Mouse (Mus musculus) neural tube, embryonic 11.5 days (tissue): ENCODE measurements around the gene Sf3a3. TPM values are rescaled to one million over a fixed set of nuclear protein-coding genes. Genes with fewer than 3 reads are reported as not detected.

ENCODE experiments used
- ATAC-seq: fragments of 200-750 bp; cut with Nextera tagmentation; 2 replicates; pipeline ENCODE4 v1.8.0; 2017; ENCODE audit warnings: moderate number of reproducible peaks, mild to moderate bottlenecking, moderate TSS enrichment, moderate library complexity; ENCODE audit not compliant: insufficient read depth, low FRiP score, low TSS enrichment
- DNase-seq: peaks from one replicate; pipeline ENCODE4 v3.0.0-alpha.2; 2015; ENCODE audit warnings: low spot score
- H3K27ac ChIP-seq: fragments of 300-500 bp; sonication (generic); 2 replicates; pipeline ENCODE4 v1.5.1; 2014; ENCODE audit warnings: low read depth, mild to moderate bottlenecking, low read length
- H3K27me3 ChIP-seq: fragments of 300-500 bp; sonication (generic); 2 replicates; pipeline ENCODE4 v1.6.1; 2014; ENCODE audit warnings: mild to moderate bottlenecking, low read length, mixed read lengths; ENCODE audit not compliant: control insufficient read depth, insufficient read depth
- H3K36me3 ChIP-seq: fragments of 300-500 bp; sonication (generic); 2 replicates; pipeline ENCODE4 v1.6.1; 2014; ENCODE audit warnings: mild to moderate bottlenecking, low read length, moderate library complexity, mixed read lengths; ENCODE audit not compliant: control insufficient read depth, insufficient read depth
- H3K4me1 ChIP-seq: fragments of 300-500 bp; sonication (generic); 2 replicates; pipeline ENCODE4 v1.6.1; 2014; ENCODE audit warnings: low read length, mixed read lengths; ENCODE audit not compliant: control insufficient read depth, insufficient read depth
- H3K4me2 ChIP-seq: fragments of 300-500 bp; sonication (generic); 2 replicates; pipeline ENCODE4 v1.6.1; 2014; ENCODE audit warnings: low read depth, mild to moderate bottlenecking, moderate library complexity
- H3K4me3 ChIP-seq: fragments of 300-500 bp; sonication (generic); 2 replicates; pipeline ENCODE4 v1.5.1; 2014; ENCODE audit warnings: low read depth, low read length
- H3K9ac ChIP-seq: fragments of 300-500 bp; sonication (generic); 2 replicates; pipeline ENCODE4 v1.6.1; 2014; ENCODE audit warnings: mild to moderate bottlenecking, low read length
- H3K9me3 ChIP-seq: fragments of 300-500 bp; sonication (generic); 2 replicates; pipeline ENCODE4 v1.6.1; 2016; ENCODE audit warnings: low read length; ENCODE audit not compliant: control insufficient read depth
- WGBS: fragments of 180-500 bp; shearing (Covaris S2); extraction: QIAGEN DNeasy Blood & Tissue Kit; methylation state at CpG from one replicate; pipeline ENCODE4 v1.1.7; 2014; 5-methylcytosine and 5-hydroxymethylcytosine counted together
- polyA plus RNA-seq: library from polyadenylated mRNA; unstranded; fragments of >200 nt; fragmentation: Nextera tagmentation; extraction: Ambion mirVana; gene quantifications from 2 replicates; pipeline ENCODE4 v1.2.1, GENCODE M21; 2014

Sf3a3 gene
- polyA plus RNA-seq, 1 experiment from 2014 or later, result 196 TPM

DNA sequence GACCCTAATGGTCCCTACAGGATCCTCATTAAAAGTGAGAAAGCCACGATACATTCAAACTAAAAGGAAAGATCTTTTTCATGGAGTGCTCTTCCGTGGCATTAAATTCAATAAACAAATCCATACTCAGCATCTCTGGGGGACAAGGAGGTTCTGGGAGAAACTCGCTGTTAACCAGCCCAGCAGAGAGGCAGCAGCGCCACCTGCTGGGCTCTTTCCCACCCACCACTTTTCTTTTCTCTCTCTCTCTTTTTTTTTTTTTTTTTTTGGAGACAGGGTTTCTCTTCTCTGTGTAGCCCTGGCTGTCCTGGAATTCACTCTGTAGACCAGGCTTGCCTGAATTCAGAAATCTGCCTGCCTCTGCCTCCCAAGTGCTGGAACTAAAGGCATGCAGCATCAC lies 39.5 kb upstream of the Sf3a3 start:
- H3K36me3 ChIP-seq, result no peaks in the 10 kb centered on the region
- 5% methylated on average over 4 of the region's 4 CpGs for WGBS
- no peak overlapping the region for H3K9ac ChIP-seq
- H3K27ac ChIP-seq, result no peak overlapping the region
- no peak overlapping the region for H3K4me2 ChIP-seq
- no peak overlapping the region for H3K4me3 ChIP-seq
- no peaks in the 10 kb centered on the region for H3K9me3 ChIP-seq
- DNase-seq (peak; percentile 82), ATAC-seq (no peak)
- peaks cover 19% of the 10 kb centered on the region for H3K4me1 ChIP-seq
- peaks cover 24% of the 10 kb centered on the region for H3K27me3 ChIP-seq

DNA sequence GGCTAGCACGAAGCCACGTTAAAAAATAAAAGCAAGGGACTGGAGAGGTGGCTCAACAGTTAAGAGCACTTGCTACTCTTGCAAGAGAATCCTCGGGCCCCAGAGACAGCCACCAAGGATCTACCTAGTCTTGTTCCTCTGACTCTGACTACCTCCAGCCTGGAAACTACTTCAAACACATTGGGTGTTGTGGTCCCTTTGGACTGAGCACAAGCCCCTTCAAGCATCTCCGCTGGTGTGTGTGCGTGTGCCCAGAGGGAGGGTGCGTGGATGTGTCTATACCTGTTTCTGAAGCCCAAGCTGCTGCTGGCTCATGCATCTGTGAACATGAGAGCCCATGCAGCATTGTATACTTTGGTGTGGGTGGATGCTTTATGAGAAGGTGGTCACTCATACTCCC lies 38.6 kb upstream of the Sf3a3 start:
- Histone ChIP-seq H3K36me3 (peaks cover 2% of the 10 kb centered on the region; the same call in 1 of the 2 replicates), H3K9me3 (no peaks in the 10 kb centered on the region), H3K27me3 (peaks cover 24% of the 10 kb centered on the region), H3K27ac (no peak overlapping the region), H3K9ac (no peak overlapping the region), H3K4me2 (no peak overlapping the region), H3K4me1 (peaks cover 19% of the 10 kb centered on the region), H3K4me3 (no peak overlapping the region)
- WGBS, result 88% methylated on average over 6 of the region's 6 CpGs
- DNase-seq, result no peak
- no peak for ATAC-seq

DNA sequence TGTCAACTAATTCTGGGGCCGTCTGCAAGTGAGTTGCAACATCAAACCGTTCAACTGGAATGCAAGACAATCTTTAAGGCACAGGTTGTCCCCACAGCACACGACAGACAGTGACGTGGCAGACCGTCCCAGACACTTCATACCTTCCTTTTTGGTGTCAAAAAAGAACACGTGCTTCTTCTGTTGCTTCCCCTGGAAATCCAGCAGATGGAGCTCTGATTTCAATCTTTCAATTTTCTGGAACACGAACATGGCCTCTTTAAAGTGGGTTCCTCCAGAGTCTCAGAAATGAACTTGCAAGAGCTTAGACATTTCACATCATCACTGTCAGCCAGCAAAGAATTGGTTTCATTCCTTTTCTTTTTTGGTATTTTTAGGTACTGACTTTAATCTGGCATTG lies 32.3 kb upstream of the Sf3a3 start:
- Histone ChIP-seq H3K27ac (no peak overlapping the region), H3K27me3 (no peaks in the 10 kb centered on the region), H3K9ac (no peak overlapping the region), H3K4me3 (no peak overlapping the region), H3K36me3 (peaks cover 11% of the 10 kb centered on the region), H3K4me2 (no peak overlapping the region), H3K9me3 (no peaks in the 10 kb centered on the region), H3K4me1 (no peaks in the 10 kb centered on the region)
- DNase-seq (no peak), ATAC-seq (no peak)
- 68% methylated on average over 7 of the region's 7 CpGs for WGBS

DNA sequence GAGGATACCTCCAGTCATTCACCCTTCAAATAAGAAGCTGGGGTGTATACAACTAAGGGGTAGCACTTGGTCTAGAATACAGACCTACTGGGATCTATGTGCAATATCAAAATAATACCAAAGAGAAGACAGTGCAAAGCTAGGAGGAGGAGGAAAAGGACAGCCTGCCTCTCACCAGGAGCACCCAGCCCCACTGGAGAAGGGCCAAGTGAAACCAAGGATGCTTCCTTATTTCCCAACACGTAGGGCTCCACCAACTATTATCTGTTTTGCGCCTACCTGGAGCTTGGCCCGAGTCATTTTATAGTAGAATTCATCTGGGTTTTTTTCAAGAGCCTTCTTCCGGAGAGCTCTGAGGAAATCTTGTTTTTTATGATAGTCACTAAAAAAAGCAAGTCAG lies 31.1 kb upstream of the Sf3a3 start:
- Histone ChIP-seq H3K27me3 (no peaks in the 10 kb centered on the region), H3K4me1 (no peaks in the 10 kb centered on the region), H3K27ac (no peak overlapping the region), H3K9me3 (no peaks in the 10 kb centered on the region), H3K4me3 (no peak overlapping the region), H3K4me2 (no peak overlapping the region), H3K36me3 (peaks cover 11% of the 10 kb centered on the region), H3K9ac (no peak overlapping the region)
- no peak for ATAC-seq
- 94% methylated on average over 4 of the region's 4 CpGs for WGBS
- DNase-seq, result no peak

DNA sequence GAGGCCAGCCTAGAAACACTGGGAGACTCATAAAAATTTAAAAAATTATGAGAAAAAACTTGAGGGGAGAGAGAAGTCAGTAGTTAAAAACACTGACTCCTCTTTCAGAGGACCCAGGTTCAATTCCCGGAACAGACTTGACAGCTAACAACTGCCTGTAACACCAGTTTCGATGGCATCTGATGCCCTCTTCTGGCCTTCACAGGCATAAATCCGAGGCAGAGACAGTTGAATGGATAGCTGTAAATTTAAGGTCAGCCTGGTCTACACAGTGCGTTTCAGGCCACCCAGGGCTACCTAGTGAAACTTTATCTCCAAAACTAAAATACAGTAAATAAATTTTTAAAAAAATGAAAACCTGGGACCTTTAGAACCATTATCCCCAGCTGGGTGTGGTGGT lies 29.6 kb upstream of the Sf3a3 start:
- no peak for ATAC-seq
- Histone ChIP-seq H3K9me3 (no peaks in the 10 kb centered on the region), H3K4me3 (no peak overlapping the region), H3K4me1 (no peaks in the 10 kb centered on the region), H3K9ac (no peak overlapping the region), H3K27ac (no peak overlapping the region), H3K27me3 (no peaks in the 10 kb centered on the region), H3K36me3 (peaks cover 11% of the 10 kb centered on the region), H3K4me2 (no peak overlapping the region)
- 69% methylated on average over 4 of the region's 4 CpGs for WGBS
- no peak for DNase-seq

DNA sequence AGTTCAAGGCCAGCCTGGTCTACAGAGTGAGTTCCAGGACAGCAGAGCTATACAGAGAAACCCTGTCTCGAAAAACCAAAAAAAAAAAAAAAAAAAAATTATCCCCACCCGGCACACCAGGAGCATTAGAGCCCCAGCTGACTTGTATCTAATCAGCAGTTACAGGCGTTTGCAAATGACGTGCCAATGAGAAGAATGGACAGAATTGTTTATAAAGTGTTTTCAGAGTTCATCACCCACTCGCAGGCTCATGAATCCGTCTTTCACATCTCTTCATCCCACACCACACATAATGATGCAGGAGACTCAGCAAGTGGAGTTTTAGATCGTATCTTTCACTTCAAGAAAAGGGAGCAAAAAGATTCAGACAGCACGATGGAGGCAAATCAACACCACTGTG lies 29.1 kb upstream of the Sf3a3 start:
- DNase-seq (no peak), ATAC-seq (no peak)
- Histone ChIP-seq H3K9ac (no peak overlapping the region), H3K4me1 (no peaks in the 10 kb centered on the region), H3K27ac (no peak overlapping the region), H3K27me3 (no peaks in the 10 kb centered on the region), H3K36me3 (peaks cover 11% of the 10 kb centered on the region), H3K4me2 (no peak overlapping the region), H3K9me3 (no peaks in the 10 kb centered on the region), H3K4me3 (no peak overlapping the region)
- WGBS, result 92% methylated on average over 8 of the region's 8 CpGs

DNA sequence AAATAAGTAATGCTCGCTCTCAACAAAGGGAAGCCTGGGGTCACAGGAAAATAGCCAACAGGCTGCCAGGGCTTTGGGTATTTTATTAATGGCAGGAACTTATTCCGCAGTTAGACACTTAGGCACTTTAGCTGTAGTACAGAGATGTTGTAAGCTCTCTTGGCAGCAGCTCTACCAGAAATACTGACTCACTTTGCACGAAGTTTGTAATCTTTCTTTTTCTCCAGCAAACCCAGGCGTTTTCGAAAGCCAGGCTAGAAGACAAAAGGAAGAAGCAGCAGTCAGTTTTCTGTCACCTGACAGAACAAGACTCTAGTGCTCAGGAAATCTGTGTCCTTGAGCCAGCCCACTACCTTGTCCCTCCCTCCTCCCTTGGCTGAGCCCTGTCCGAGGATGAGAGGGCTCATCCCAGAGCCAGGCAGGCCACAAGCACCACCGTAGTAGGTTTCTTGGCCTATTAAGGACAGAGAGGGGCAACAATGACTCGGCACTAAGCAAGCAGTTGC lies 28.6 kb upstream of the Sf3a3 start:
- no peak for DNase-seq
- no peak overlapping the region for H3K9ac ChIP-seq
- no peak overlapping the region for H3K27ac ChIP-seq
- H3K4me3 ChIP-seq, result no peak overlapping the region
- 84% methylated on average over 8 of the region's 8 CpGs for WGBS
- no peaks in the 10 kb centered on the region for H3K4me1 ChIP-seq
- no peak overlapping the region for H3K4me2 ChIP-seq
- no peaks in the 10 kb centered on the region for H3K27me3 ChIP-seq
- ATAC-seq, result no peak
- H3K36me3 ChIP-seq, result peaks cover 8% of the 10 kb centered on the region
- H3K9me3 ChIP-seq, result no peaks in the 10 kb centered on the region

DNA sequence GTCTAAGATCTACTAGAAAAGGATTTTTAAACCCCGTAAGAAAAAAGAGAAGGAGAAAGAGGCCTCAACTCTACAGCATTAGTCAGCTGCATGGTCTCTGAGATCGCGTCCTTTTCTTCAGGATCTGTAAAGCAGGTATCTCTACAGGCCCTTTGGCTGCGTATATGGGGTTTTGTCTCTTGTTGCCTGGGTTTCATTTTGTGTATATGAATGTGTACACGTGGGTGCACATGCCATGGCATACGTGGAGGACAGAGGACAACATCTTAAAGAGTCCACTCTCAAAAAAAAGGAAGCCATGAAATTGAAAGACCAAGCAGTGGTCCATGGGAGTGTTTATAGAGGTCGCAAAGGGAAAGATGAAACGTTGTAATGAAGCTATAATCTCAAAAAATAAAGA lies 23.1 kb upstream of the Sf3a3 start:
- Histone ChIP-seq H3K36me3 (no peaks in the 10 kb centered on the region), H3K27me3 (0 out of 2 replicates have a peak, but pooled peaks cover 2% of the 10 kb centered on the region), H3K9ac (no peak overlapping the region), H3K4me1 (peaks cover 6% of the 10 kb centered on the region; the same call in 1 of the 2 replicates), H3K4me2 (no peak overlapping the region), H3K27ac (no peak overlapping the region), H3K4me3 (no peak overlapping the region), H3K9me3 (no peaks in the 10 kb centered on the region)
- no peak for DNase-seq
- ATAC-seq, result no peak
- WGBS, result 93% methylated on average over 8 of the region's 8 CpGs

DNA sequence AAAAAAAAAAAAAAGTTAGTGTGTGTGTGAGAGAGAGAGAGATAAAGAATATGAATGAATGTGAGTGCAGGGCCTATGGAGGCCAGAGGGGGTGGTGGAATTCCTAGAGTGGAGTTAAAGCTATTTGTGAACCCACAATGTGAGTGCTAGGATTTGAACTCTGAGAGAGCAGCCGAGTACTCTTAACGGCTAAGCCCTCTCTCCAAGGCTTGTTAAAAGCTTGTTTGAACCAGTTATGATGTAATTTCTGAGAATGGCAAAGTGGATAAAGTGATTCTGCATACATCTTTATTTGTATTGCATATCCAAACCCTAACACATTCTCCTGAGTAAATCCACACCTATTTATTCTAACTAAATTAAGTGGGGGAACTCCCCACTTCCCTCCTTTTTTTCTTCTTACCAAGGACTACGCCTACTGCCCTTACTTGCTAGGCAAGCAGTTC lies 22.1 kb upstream of the Sf3a3 start:
- peaks cover 6% of the 10 kb centered on the region; the same call in 1 of the 2 replicates for H3K4me1 ChIP-seq
- no peak overlapping the region for H3K27ac ChIP-seq
- no peaks in the 10 kb centered on the region for H3K36me3 ChIP-seq
- H3K27me3 ChIP-seq, result 0 out of 2 replicates have a peak, but pooled peaks cover 2% of the 10 kb centered on the region
- DNase-seq (no peak), ATAC-seq (no peak)
- WGBS, result 81% methylated on average over 3 of the region's 3 CpGs
- peak overlapping the region; percentile 81 for H3K9ac ChIP-seq
- H3K4me3 ChIP-seq, result peak overlapping the region; percentile 85
- peak overlapping the region; percentile 64 for H3K4me2 ChIP-seq
- no peaks in the 10 kb centered on the region for H3K9me3 ChIP-seq
